Mouse (Mus musculus) megakaryocyte, embryonic 14.5 days (primary cell): Measurements from ENCODE around the gene Pde4b.

Experiments
- FLI1 ChIP-seq: IDR thresholded peaks from 2 replicates; pipeline ENCODE4 v1.6.1; 2012; ENCODE audit warnings: low read length, inconsistent platforms, mixed read lengths
- GATA1 ChIP-seq: IDR thresholded peaks from 3 replicates; pipeline ENCODE4 v1.6.1; 2012; ENCODE audit warnings: mixed read lengths, low read length, inconsistent platforms, borderline replicate concordance

- TF ChIP-seq GATA1: no peak
- no peak for TF ChIP-seq FLI1
Measured at GRCm38 (mm10) chr4:102514972-102515835, 427.9 kb downstream of the Pde4b start.
